Mouse (Mus musculus): Measurements from ENCODE around the gene Olfr1093.

Gene Olfr1093

DNA sequence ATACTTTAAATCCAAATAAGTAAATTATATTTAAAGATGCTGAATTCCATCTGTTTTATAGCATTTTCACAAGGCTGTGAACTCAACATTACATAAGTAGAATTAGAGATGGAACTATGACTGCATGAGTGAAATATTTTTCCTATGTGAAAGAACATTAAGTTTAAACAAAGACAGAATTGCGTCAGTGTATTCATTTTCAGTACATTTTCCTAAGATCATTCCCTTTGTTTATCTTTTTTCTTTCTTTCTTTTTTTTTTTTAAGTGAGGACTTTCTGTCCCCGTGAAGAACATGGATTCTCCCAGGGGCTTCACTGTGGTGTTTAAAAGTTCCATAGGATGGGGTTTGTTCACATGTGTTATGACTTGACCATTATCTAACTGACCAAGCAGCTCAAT, at the start of gene Olfr1093:
TSS of gene Olfr1093 (plus strand) at position 301 of the 400 bp plus-strand sequence.
- DNase-seq = no peak

DNA sequence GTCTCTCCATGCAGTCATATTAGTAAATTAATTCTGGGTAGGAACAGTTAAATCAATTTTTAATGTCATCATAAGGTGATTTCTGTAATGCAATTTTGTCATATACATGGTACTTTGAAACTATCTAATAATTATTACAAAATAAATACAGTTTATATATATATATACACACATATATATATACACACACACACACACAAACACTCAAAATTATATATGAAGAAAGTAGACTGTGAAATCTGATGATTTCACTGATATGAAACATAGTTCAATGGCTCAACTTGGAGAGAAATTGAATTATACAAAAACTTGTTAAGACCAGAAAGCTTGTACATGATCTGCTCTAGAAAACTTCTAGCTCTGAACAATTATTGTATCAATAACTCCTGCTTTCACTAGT, 48.7 kb upstream of the Olfr1093 start, which contains the start of gene Olfr1089:
TSS of gene Olfr1089 (minus strand) at position 101 of the 400 bp plus-strand sequence.
- no peak for DNase-seq

GRCm38 (mm10) chr2:86758893-86759292, 23.4 kb upstream of the Olfr1093 start, which contains the start of gene Olfr1090:
Gene Olfr1090, minus strand, starts transcription at chr2:86758993.
- DNase-seq = no peak

- no peak for DNase-seq
Observed at GRCm38 (mm10) chr2:86761050-86761449, 21.2 kb upstream of the Olfr1093 start.

GRCm38 (mm10) chr2:86809918-86810317, 27.6 kb downstream of the Olfr1093 start, which contains the start of gene Olfr141:
Gene Olfr141, minus strand, starts transcription at chr2:86810018.
- no peak for DNase-seq

- no peak for DNase-seq
Observed at GRCm38 (mm10) chr2:86824363-86824762, 42.1 kb downstream of the Olfr1093 start, which contains the start of gene Olfr1094. Gene Olfr1094, plus strand, starts transcription at chr2:86824663.
